Mouse (Mus musculus) cerebellum, postnatal 36 days (tissue): ENCODE measurements around the gene Cops9.

Experiments used
- DNase-seq, 2 experiments: peaks; one replicate each; pipeline ENCODE4 v3.0.0; 2021 to 2022; ENCODE audit warnings: mixed read lengths in 2 of 2

Cops9 gene

GRCm38 (mm10) chr1:92641514-92642272 lies at the start of gene Cops9:
TSS of gene Cops9 (minus strand) at chr1:92641985.
- DNase-seq: peak; percentile 91 to 93

GRCm38 (mm10) chr1:92691166-92691844 lies 49.5 kb upstream of the Cops9 start:
- DNase-seq: no peak

- DNase-seq: no peak
These were observed 45.2 kb upstream of the Cops9 start for GRCm38 (mm10) chr1:92686994-92687393.

GRCm38 (mm10) chr1:92683151-92683550 lies 41.4 kb upstream of the Cops9 start:
- DNase-seq: no peak

- DNase-seq: no peak
These were observed 39.2 kb upstream of the Cops9 start for GRCm38 (mm10) chr1:92680668-92681603.

- no peak for DNase-seq
These were observed 37.0 kb upstream of the Cops9 start for GRCm38 (mm10) chr1:92678757-92679156.

GRCm38 (mm10) chr1:92676676-92676975 lies 34.8 kb upstream of the Cops9 start:
- DNase-seq: no peak

- DNase-seq: no peak
These were observed 34.3 kb upstream of the Cops9 start for GRCm38 (mm10) chr1:92675932-92676675.

GRCm38 (mm10) chr1:92673258-92673782 lies 31.5 kb upstream of the Cops9 start:
- DNase-seq: no peak

GRCm38 (mm10) chr1:92671326-92671725 lies 29.5 kb upstream of the Cops9 start:
- no peak for DNase-seq

GRCm38 (mm10) chr1:92669430-92669829 lies 27.6 kb upstream of the Cops9 start:
- no peak for DNase-seq

GRCm38 (mm10) chr1:92667106-92667505 lies 25.3 kb upstream of the Cops9 start:
- DNase-seq: peak; percentile 49 to 57

- DNase-seq: no peak
These were observed 17.6 kb upstream of the Cops9 start for GRCm38 (mm10) chr1:92659392-92659791.

GRCm38 (mm10) chr1:92657025-92657820 lies 15.4 kb upstream of the Cops9 start:
- DNase-seq: no peak

- DNase-seq: no peak
These were observed 12.9 kb upstream of the Cops9 start for GRCm38 (mm10) chr1:92654676-92655075.

- no peak for DNase-seq
These were observed 11.4 kb upstream of the Cops9 start for GRCm38 (mm10) chr1:92653179-92653578.

GRCm38 (mm10) chr1:92651467-92651866 lies 9.7 kb upstream of the Cops9 start:
- DNase-seq: no peak

- peak; percentile 79 to 81 for DNase-seq
These were observed 6.9 kb upstream of the Cops9 start, which contains the start of gene Otos for GRCm38 (mm10) chr1:92648673-92649072. TSS of gene Otos (minus strand) at chr1:92648841.

- no peak for DNase-seq
These were observed 6.4 kb upstream of the Cops9 start for GRCm38 (mm10) chr1:92648197-92648596.

- DNase-seq: peak; percentile 78 to 81
These were observed 6.0 kb upstream of the Cops9 start for GRCm38 (mm10) chr1:92647752-92648151.

GRCm38 (mm10) chr1:92647026-92647425 lies 5.2 kb upstream of the Cops9 start:
- DNase-seq: no peak
